Mouse (Mus musculus): Measurements from ENCODE around the gene Snx22. TPM values are rescaled to one million over a fixed set of nuclear protein-coding genes. Genes with fewer than 3 reads are reported as not detected.

The Snx22 gene
- 9.0 TPM in 2 replicates for polyA plus RNA-seq (2014; fragmentation: Nextera tagmentation; extraction: Ambion mirVana)

GRCm38 (mm10) chr9:66069583-66069982 is at the start of gene Snx22:
TSS of gene Snx22 (minus strand) at chr9:66069719.
- under 1% methylated on average over 22 of the region's 22 CpGs for WGBS
- no peaks in the 10 kb centered on the region for H3K9me3 ChIP-seq (ENCODE audit: control insufficient read depth, low read length)
- peaks cover 26% of the 10 kb centered on the region for H3K36me3 ChIP-seq (replicated peaks; ENCODE audit: control insufficient read depth, insufficient read depth)

GRCm38 (mm10) chr9:66116890-66117289 is 47.4 kb upstream of the Snx22 start:
- ATAC-seq (ENCODE audit: low FRiP score), result no peak
- H3K27ac ChIP-seq, result no peak overlapping the region
- no peak for DNase-seq (ENCODE audit: low spot score)

More at GRCm38 (mm10) chr9:66069583-66069982, at the start of gene Snx22:
- peak within 1 kb of the TSS; percentile 88 for H3K4me2 ChIP-seq (replicated peaks)
- DNase-seq (ENCODE audit: low spot score) (peak; percentile 61), ATAC-seq (ENCODE audit: low FRiP score) (peak; percentile 86)
- H3K27ac ChIP-seq, result no peak within 1 kb of the TSS
- H3K4me3 ChIP-seq (replicated peaks; ENCODE audit: low read length), result peak within 1 kb of the TSS; percentile 52
- peaks cover 7% of the 10 kb centered on the region for H3K4me1 ChIP-seq (replicated peaks; ENCODE audit: control insufficient read depth, insufficient read depth, low read length)
- peaks cover 31% of the 10 kb centered on the region for H3K27me3 ChIP-seq (ENCODE audit: control insufficient read depth, insufficient read depth, low read length)
- peak within 1 kb of the TSS; percentile 66 for H3K9ac ChIP-seq

DNA sequence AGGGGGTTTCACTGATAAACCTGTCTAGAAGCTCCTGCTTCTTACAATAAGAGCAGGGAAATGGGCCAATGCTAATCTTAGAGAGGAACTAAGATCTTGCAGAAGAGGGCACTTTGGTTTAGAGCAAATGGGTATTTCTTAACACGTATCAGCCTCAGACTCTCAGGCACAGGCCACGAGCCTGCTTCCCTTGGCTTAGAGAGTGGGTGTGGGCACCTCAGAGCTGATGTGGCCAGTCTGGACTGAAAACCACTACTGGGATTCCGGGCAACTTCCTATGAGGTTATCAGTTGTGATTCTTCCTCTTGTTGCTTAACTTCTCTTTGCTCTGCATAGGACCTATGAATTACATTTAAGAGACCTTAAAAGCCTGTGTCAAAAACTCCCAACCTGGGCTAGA is 44.8 kb upstream of the Snx22 start:
- no peak for DNase-seq (ENCODE audit: low spot score)
- Histone ChIP-seq H3K36me3 (replicated peaks; ENCODE audit: control insufficient read depth, insufficient read depth) (peaks cover 31% of the 10 kb centered on the region), H3K4me2 (replicated peaks) (no peak overlapping the region), H3K9ac (no peak overlapping the region), H3K27me3 (ENCODE audit: control insufficient read depth, insufficient read depth, low read length) (no peaks in the 10 kb centered on the region), H3K9me3 (ENCODE audit: control insufficient read depth, low read length) (no peaks in the 10 kb centered on the region), H3K27ac (no peak overlapping the region), H3K4me1 (replicated peaks; ENCODE audit: control insufficient read depth, insufficient read depth, low read length) (0 out of 2 replicates have a peak, but pooled peaks cover 6% of the 10 kb centered on the region), H3K4me3 (replicated peaks; ENCODE audit: low read length) (no peak overlapping the region)
- ATAC-seq (ENCODE audit: low FRiP score), result no peak
- WGBS, result 91% methylated on average over 3 of the region's 3 CpGs

More at GRCm38 (mm10) chr9:66116890-66117289, 47.4 kb upstream of the Snx22 start:
- H3K27me3 ChIP-seq (ENCODE audit: control insufficient read depth, insufficient read depth, low read length), result no peaks in the 10 kb centered on the region
- H3K4me2 ChIP-seq (replicated peaks), result no peak overlapping the region
- H3K4me1 ChIP-seq (replicated peaks; ENCODE audit: control insufficient read depth, insufficient read depth, low read length), result peaks cover 17% of the 10 kb centered on the region
- no peaks in the 10 kb centered on the region for H3K9me3 ChIP-seq (ENCODE audit: control insufficient read depth, low read length)
- H3K9ac ChIP-seq, result no peak overlapping the region
- peaks cover 22% of the 10 kb centered on the region for H3K36me3 ChIP-seq (replicated peaks; ENCODE audit: control insufficient read depth, insufficient read depth)
- H3K4me3 ChIP-seq (replicated peaks; ENCODE audit: low read length), result no peak overlapping the region
- 69% methylated on average over 8 of the region's 8 CpGs for WGBS

DNA sequence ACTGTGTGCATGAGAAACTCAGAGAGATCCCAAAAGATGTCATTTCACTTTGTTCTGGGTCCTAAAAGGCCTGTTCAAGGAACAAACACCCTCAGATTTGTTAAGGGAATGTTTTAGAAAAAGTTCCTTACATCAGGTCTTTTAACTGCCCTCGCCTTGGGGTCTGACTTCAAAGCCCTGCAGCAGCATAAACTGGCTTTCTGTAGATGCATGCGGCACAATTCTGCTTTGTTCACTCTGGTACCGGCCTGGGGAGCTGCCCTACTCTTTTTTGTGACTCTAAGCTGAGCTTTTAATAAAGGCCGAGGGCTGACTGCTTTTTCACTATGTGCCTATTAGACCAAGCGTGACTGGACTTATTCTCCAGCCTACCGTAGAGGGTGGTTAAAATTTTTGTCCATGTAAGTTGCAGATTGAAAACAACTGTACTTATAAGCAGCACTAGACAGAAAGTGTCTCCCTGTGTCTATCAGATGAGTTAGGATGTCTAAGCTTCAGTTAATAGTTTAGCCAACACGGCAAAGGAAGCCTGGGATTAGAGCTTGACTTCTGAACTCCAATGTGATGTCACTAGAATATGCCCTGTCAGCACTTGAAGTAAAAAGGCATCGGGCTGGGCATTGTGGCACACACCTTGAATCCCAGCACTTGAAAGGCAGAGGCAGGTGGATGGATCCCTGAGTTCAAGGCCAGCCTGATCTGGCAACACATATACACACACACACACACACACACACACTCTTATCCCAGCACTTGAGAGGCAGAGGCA is 41.3 kb upstream of the Snx22 start:
- Histone ChIP-seq H3K9ac (no peak overlapping the region), H3K4me2 (replicated peaks) (no peak overlapping the region), H3K4me3 (replicated peaks; ENCODE audit: low read length) (no peak overlapping the region), H3K9me3 (ENCODE audit: control insufficient read depth, low read length) (no peaks in the 10 kb centered on the region), H3K27me3 (ENCODE audit: control insufficient read depth, insufficient read depth, low read length) (no peaks in the 10 kb centered on the region), H3K4me1 (replicated peaks; ENCODE audit: control insufficient read depth, insufficient read depth, low read length) (0 out of 2 replicates have a peak, but pooled peaks cover 6% of the 10 kb centered on the region), H3K27ac (peak overlapping the region; percentile 21; the same call in 1 of the 2 replicates), H3K36me3 (replicated peaks; ENCODE audit: control insufficient read depth, insufficient read depth) (peaks cover 61% of the 10 kb centered on the region)
- DNase-seq (ENCODE audit: low spot score) (no peak), ATAC-seq (ENCODE audit: low FRiP score) (no peak)
- 30% methylated on average over 8 of the region's 8 CpGs for WGBS

- WGBS, result 45% methylated on average over 8 of the region's 8 CpGs
- no peak overlapping the region for H3K4me2 ChIP-seq (replicated peaks)
- peak overlapping the region; percentile 21; the same call in 1 of the 2 replicates for H3K27ac ChIP-seq
- peaks cover 62% of the 10 kb centered on the region for H3K36me3 ChIP-seq (replicated peaks; ENCODE audit: control insufficient read depth, insufficient read depth)
- H3K27me3 ChIP-seq (ENCODE audit: control insufficient read depth, insufficient read depth, low read length), result no peaks in the 10 kb centered on the region
- H3K9ac ChIP-seq, result no peak overlapping the region
- no peak for ATAC-seq (ENCODE audit: low FRiP score)
- no peak overlapping the region for H3K4me3 ChIP-seq (replicated peaks; ENCODE audit: low read length)
- H3K4me1 ChIP-seq (replicated peaks; ENCODE audit: control insufficient read depth, insufficient read depth, low read length), result 0 out of 2 replicates have a peak, but pooled peaks cover 6% of the 10 kb centered on the region
- no peaks in the 10 kb centered on the region for H3K9me3 ChIP-seq (ENCODE audit: control insufficient read depth, low read length)
- no peak for DNase-seq (ENCODE audit: low spot score)
Observed at GRCm38 (mm10) chr9:66110126-66110525, 40.6 kb upstream of the Snx22 start.

GRCm38 (mm10) chr9:66109574-66109973 is 40.1 kb upstream of the Snx22 start:
- WGBS, result 91% methylated on average over 1 of the region's 1 CpGs
- Histone ChIP-seq H3K27ac (no peak overlapping the region), H3K9me3 (ENCODE audit: control insufficient read depth, low read length) (no peaks in the 10 kb centered on the region), H3K9ac (no peak overlapping the region), H3K4me2 (replicated peaks) (no peak overlapping the region), H3K36me3 (replicated peaks; ENCODE audit: control insufficient read depth, insufficient read depth) (peaks cover 64% of the 10 kb centered on the region), H3K4me1 (replicated peaks; ENCODE audit: control insufficient read depth, insufficient read depth, low read length) (0 out of 2 replicates have a peak, but pooled peaks cover 6% of the 10 kb centered on the region), H3K4me3 (replicated peaks; ENCODE audit: low read length) (no peak overlapping the region), H3K27me3 (ENCODE audit: control insufficient read depth, insufficient read depth, low read length) (no peaks in the 10 kb centered on the region)
- no peak for ATAC-seq (ENCODE audit: low FRiP score)
- DNase-seq (ENCODE audit: low spot score), result no peak

GRCm38 (mm10) chr9:66105168-66105567 is 35.6 kb upstream of the Snx22 start:
- ATAC-seq (ENCODE audit: low FRiP score) (no peak), DNase-seq (ENCODE audit: low spot score) (no peak)
- Histone ChIP-seq H3K4me2 (replicated peaks) (no peak overlapping the region), H3K36me3 (replicated peaks; ENCODE audit: control insufficient read depth, insufficient read depth) (peaks cover 90% of the 10 kb centered on the region), H3K9me3 (ENCODE audit: control insufficient read depth, low read length) (no peaks in the 10 kb centered on the region), H3K4me1 (replicated peaks; ENCODE audit: control insufficient read depth, insufficient read depth, low read length) (no peaks in the 10 kb centered on the region), H3K27me3 (ENCODE audit: control insufficient read depth, insufficient read depth, low read length) (no peaks in the 10 kb centered on the region), H3K4me3 (replicated peaks; ENCODE audit: low read length) (no peak overlapping the region), H3K9ac (no peak overlapping the region), H3K27ac (no peak overlapping the region)
- WGBS, result 91% methylated on average over 8 of the region's 8 CpGs

- DNase-seq (ENCODE audit: low spot score), result no peak
Observed at GRCm38 (mm10) chr9:66104601-66105000, 35.1 kb upstream of the Snx22 start.

DNA sequence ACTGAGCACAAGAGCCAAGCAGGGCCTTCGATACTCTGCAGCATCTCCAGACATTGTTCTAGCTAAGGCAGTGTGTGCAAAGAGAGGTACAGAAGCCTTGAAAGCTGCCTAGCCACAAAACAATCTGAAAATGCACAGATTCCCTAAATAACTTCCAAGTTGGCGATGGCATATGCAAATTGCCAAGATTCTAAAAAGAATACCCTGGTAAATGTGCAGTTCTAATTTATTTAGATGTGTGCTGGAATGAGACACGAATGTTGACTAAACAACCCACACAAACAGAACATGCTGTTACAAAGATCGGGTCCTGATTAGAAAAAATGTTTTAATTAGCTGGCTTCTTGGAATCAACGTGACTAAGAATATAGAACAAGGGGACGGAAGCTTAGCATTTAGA is 33.1 kb upstream of the Snx22 start:
- Histone ChIP-seq H3K9me3 (ENCODE audit: control insufficient read depth, low read length) (no peaks in the 10 kb centered on the region), H3K36me3 (replicated peaks; ENCODE audit: control insufficient read depth, insufficient read depth) (peaks cover 95% of the 10 kb centered on the region), H3K9ac (no peak overlapping the region), H3K27me3 (ENCODE audit: control insufficient read depth, insufficient read depth, low read length) (no peaks in the 10 kb centered on the region), H3K4me1 (replicated peaks; ENCODE audit: control insufficient read depth, insufficient read depth, low read length) (no peaks in the 10 kb centered on the region), H3K4me3 (replicated peaks; ENCODE audit: low read length) (no peak overlapping the region), H3K4me2 (replicated peaks) (no peak overlapping the region), H3K27ac (no peak overlapping the region)
- ATAC-seq (ENCODE audit: low FRiP score) (no peak), DNase-seq (ENCODE audit: low spot score) (no peak)
- 93% methylated on average over 6 of the region's 6 CpGs for WGBS

More at GRCm38 (mm10) chr9:66104601-66105000, 35.1 kb upstream of the Snx22 start:
- no peaks in the 10 kb centered on the region for H3K9me3 ChIP-seq (ENCODE audit: control insufficient read depth, low read length)
- 96% methylated on average over 4 of the region's 4 CpGs for WGBS
- no peak overlapping the region for H3K9ac ChIP-seq
- no peak overlapping the region for H3K4me3 ChIP-seq (replicated peaks; ENCODE audit: low read length)
- H3K27me3 ChIP-seq (ENCODE audit: control insufficient read depth, insufficient read depth, low read length), result no peaks in the 10 kb centered on the region
- H3K4me1 ChIP-seq (replicated peaks; ENCODE audit: control insufficient read depth, insufficient read depth, low read length), result no peaks in the 10 kb centered on the region
- H3K4me2 ChIP-seq (replicated peaks), result no peak overlapping the region
- peaks cover 94% of the 10 kb centered on the region for H3K36me3 ChIP-seq (replicated peaks; ENCODE audit: control insufficient read depth, insufficient read depth)
- H3K27ac ChIP-seq, result no peak overlapping the region
- ATAC-seq (ENCODE audit: low FRiP score), result no peak

Data from hindbrain, embryonic 14.5 days (tissue).